Mouse (Mus musculus): ENCODE results near the gene Synrg.

GRCm38 (mm10) chr11:84072904-84073651 is 108.8 kb downstream of the Synrg start:
- TF ChIP-seq TAL1 (IDR thresholded peaks at IDR 0.05; ENCODE audit: low read length), result no peak
- TF ChIP-seq GATA1 (IDR thresholded peaks at IDR 0.05; ENCODE audit: low read length), result no peak

Data from erythroblast, embryonic 14.5 days (primary cell).